Mouse (Mus musculus): Measurements from ENCODE around the gene Card10. TPM values are rescaled to one million over a fixed set of nuclear protein-coding genes. Genes with fewer than 3 reads are reported as not detected.

Gene Card10
- polyA plus RNA-seq, 3 experiments from 2014 or later = 0.15 to 0.26 (median 0.19) TPM

- ATAC-seq = no peak
These were observed 31.6 kb upstream of the Card10 start for GRCm38 (mm10) chr15:78834233-78835005.

- no peak for ATAC-seq
These were observed 30.7 kb upstream of the Card10 start for GRCm38 (mm10) chr15:78833582-78833981.

GRCm38 (mm10) chr15:78832701-78833123, 29.9 kb upstream of the Card10 start:
- no peak for ATAC-seq

- ATAC-seq = no peak
These were observed 29.1 kb upstream of the Card10 start for GRCm38 (mm10) chr15:78831720-78832657.

GRCm38 (mm10) chr15:78830742-78831719, 28.2 kb upstream of the Card10 start:
- ATAC-seq = no peak

GRCm38 (mm10) chr15:78829636-78830035, 26.8 kb upstream of the Card10 start:
- ATAC-seq = no peak

GRCm38 (mm10) chr15:78828315-78828714, 25.5 kb upstream of the Card10 start:
- peak; percentile 38 for ATAC-seq

- peak; percentile 80 for ATAC-seq
These were observed 23.7 kb upstream of the Card10 start for GRCm38 (mm10) chr15:78826213-78827204.

GRCm38 (mm10) chr15:78816074-78816391, 13.2 kb upstream of the Card10 start:
- ATAC-seq = no peak

GRCm38 (mm10) chr15:78815314-78816073, 12.7 kb upstream of the Card10 start:
- ATAC-seq = no peak

GRCm38 (mm10) chr15:78813603-78814002, 10.8 kb upstream of the Card10 start:
- ATAC-seq = no peak

GRCm38 (mm10) chr15:78810146-78810545, 7.3 kb upstream of the Card10 start:
- ATAC-seq = no peak

GRCm38 (mm10) chr15:78809739-78810138, 6.9 kb upstream of the Card10 start:
- ATAC-seq = no peak

- no peak for ATAC-seq
These were observed 6.1 kb upstream of the Card10 start for GRCm38 (mm10) chr15:78808980-78809379.

- ATAC-seq = no peak
These were observed 4.3 kb upstream of the Card10 start for GRCm38 (mm10) chr15:78807141-78807540.

- ATAC-seq = no peak
These were observed 3.8 kb upstream of the Card10 start for GRCm38 (mm10) chr15:78806614-78807013.

- no peak for ATAC-seq
These were observed 2.5 kb upstream of the Card10 start for GRCm38 (mm10) chr15:78805351-78805750.

GRCm38 (mm10) chr15:78804326-78804725, 1.5 kb upstream of the Card10 start:
- no peak for ATAC-seq

GRCm38 (mm10) chr15:78803499-78803900, 658 bp upstream of the Card10 start:
- ATAC-seq = no peak

Data from inflammation-experienced regulatory T-cells, adult 6 months (primary cell).